Mouse (Mus musculus): Measurements from ENCODE around the gene Gm49630.
"Not testable (repeated sequence)": the region's sequence is repeated elsewhere in the genome, so short reads cannot be mapped to it uniquely, and the experiment has no call there.

Gene Gm49630

GRCm38 (mm10) chr17:7371879-7372278 lies at the start of gene Gm49630:
Gene Gm49630, minus strand, starts transcription at chr17:7371979.
- DNase-seq (ENCODE audit: low read depth, low spot score), result not testable (repeated sequence)

DNA sequence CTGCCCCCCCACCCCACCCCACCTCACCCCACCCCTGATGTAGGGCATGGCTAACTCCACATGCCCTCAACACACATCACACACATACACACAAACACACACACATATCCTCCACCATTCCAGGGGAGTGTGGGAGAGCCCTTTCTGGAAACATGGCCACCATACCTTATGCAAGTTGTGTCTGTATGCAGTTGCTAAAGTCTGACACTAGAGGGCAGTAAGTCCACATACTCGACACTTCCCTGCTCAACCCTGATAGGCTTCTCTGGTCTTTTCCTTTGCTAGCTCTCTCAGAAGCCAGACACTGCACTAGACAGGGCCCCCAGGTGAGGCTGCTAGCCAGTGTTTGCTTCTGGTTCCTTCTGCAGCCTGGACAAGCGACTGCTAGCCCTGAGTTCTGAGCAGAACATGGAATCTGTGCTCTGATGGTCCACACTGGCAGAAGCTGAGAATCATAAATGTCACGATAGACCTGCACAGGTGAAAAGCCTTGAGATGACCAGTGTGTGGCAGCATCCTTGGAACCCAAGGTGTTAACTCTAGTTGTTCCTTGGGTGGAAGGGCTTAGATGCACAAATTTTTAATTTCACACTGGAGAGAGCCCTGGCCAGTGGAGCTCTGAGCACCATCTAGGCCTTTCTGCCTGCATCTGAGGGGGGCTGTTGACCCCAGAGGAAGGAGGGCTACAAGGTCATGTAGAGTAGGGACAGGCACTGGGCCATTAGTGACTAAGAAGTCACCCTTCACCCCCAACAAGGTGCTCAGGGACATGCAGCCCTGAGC lies 48.6 kb upstream of the Gm49630 start:
- DNase-seq (ENCODE audit: low read depth, low spot score), result not testable (repeated sequence)

DNA sequence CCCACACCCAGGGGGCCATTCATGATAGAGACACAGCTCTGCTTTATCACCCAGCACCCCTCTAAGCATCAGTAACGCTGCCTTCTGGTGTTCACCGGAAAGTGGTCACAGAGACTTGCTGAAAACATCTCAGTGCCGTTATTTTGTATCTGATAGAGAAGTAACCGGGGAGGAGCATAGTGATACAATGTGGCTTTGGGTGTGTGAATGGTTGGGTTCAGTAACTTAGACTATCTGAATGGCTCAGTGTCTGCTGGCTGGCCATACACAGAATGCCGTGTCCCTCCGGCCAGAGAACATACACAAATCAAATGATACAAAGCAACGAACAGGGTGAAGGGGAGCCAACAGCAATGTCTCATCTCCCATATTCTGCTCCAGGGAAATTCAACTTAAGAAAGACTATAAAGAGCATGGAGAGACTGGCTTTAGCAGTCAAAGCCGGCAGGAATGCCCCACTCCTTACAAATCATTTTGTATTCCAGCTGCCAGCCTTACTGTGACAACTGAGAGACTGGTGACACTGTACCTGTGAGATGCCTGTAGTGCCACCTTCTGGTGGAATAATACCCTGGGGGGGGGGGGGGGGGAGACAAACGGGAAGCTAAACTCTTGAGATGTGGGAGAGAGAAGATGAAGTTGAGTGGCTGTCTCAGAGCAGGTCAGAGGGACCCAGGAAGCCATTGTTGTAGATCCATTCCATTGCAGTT lies 43.0 kb upstream of the Gm49630 start:
- not testable (repeated sequence) for DNase-seq (ENCODE audit: low read depth, low spot score)

GRCm38 (mm10) chr17:7413336-7413735 lies 41.6 kb upstream of the Gm49630 start:
- not testable (repeated sequence) for DNase-seq (ENCODE audit: low read depth, low spot score)

DNA sequence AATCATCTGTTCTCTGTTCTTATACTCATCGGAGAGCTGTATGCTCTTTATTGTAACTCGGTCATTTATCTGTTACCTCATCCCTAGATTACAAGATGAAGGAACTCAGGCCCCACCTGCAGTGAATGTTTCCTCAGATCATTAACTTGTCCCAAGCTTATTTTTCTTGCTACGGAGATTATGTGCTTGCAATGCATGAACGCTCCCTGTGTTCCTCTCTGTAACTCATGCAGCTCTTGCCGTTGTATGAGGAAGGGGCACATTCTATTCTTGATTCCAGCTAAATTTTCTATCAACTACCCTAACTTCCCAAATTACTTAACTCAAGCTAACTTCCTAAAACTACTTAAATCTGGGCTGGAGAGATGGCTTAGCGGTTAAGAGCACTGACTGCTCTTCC lies 28.0 kb upstream of the Gm49630 start:
- not testable (repeated sequence) for DNase-seq (ENCODE audit: low read depth, low spot score)

- not testable (repeated sequence) for DNase-seq (ENCODE audit: low read depth, low spot score)
These were observed 26.5 kb upstream of the Gm49630 start for GRCm38 (mm10) chr17:7398198-7398847.

DNA sequence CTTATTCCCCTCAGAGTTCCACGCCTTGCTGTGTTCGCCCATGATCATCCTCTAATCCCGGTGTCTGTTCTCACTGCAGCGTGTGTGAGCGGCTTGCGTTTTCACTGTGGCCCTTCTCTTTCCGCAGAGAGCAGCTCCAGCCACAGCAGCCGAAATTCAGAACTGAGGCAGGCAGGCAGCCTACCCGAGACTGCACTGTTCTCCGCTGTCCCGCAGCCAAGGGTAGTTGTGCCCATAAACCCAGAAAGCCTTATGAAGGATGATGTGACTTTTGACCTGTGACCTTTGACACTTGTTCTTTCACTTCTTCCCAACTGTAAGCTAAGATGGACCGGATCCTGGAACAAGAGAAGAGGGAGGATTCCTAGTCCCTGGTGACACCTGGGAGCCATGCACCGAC lies 25.3 kb upstream of the Gm49630 start:
- DNase-seq (ENCODE audit: low read depth, low spot score), result not testable (repeated sequence)

- not testable (repeated sequence) for DNase-seq (ENCODE audit: low read depth, low spot score)
These were observed 24.5 kb upstream of the Gm49630 start for GRCm38 (mm10) chr17:7396288-7396687.

DNA sequence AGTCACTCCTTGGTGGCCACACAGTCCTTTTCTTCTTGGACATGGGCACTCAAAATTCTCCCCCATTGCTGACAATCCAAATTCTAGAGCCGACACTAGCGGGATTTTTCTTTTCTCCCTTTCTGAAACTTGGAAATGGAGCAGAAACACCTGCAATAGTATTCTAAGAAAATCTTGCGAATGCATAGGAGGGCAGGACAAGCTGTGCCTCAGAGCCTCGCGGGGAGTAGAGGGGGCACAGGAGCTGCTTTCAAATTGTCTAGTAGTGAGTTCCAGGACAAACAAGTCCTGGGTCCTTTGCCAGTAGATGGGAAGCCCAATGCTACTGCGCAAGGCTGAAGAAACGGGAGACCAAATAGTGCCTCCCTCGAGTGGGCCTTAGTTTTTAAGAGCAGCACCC lies 23.9 kb upstream of the Gm49630 start:
- DNase-seq (ENCODE audit: low read depth, low spot score), result not testable (repeated sequence)

DNA sequence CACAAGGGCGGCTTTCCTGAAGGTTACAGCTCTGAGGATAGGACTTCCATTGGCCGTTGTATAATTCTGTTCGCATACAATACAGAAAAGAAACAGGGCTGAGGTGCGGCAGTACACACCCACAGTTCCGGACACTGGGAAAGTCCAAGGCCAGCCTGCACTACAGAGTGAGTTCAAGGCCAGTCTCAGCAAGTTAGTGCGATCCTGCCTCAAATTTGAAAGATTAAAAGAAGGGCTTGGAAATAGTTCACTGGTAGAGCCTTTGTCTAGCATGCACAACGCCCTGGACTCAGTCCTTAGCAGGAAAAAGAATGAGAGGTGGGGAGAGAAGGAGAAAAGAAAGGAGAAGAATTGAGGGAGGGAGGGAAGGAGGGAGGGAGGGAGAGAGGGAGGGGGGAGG lies 23.3 kb upstream of the Gm49630 start:
- not testable (repeated sequence) for DNase-seq (ENCODE audit: low read depth, low spot score)

GRCm38 (mm10) chr17:7389898-7390297 lies 18.1 kb upstream of the Gm49630 start:
- DNase-seq (ENCODE audit: low read depth, low spot score), result not testable (repeated sequence)

- DNase-seq (ENCODE audit: low read depth, low spot score), result not testable (repeated sequence)
These were observed 17.2 kb upstream of the Gm49630 start for GRCm38 (mm10) chr17:7388958-7389356.

GRCm38 (mm10) chr17:7388341-7388957 lies 16.7 kb upstream of the Gm49630 start:
- DNase-seq (ENCODE audit: low read depth, low spot score), result not testable (repeated sequence)

DNA sequence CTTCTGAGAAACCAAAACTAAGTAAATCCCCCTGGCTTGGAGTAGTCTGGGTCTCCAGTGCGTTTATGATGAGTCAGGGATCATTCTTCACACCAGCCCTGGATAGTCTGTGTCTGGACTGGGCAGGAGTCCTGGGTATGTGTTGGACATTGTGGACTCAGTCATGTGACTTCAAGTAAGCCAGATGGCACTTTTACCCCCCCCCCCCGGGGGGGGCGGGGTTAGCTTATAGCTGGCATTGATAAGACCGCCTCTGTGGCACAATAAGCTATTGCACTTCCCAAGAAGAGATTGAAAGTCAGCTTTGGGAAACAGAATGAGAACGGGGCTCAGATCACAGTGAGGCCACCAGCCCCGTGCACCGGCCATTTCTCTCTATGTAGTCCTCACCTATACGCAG lies 14.2 kb upstream of the Gm49630 start:
- DNase-seq (ENCODE audit: low read depth, low spot score), result not testable (repeated sequence)

DNA sequence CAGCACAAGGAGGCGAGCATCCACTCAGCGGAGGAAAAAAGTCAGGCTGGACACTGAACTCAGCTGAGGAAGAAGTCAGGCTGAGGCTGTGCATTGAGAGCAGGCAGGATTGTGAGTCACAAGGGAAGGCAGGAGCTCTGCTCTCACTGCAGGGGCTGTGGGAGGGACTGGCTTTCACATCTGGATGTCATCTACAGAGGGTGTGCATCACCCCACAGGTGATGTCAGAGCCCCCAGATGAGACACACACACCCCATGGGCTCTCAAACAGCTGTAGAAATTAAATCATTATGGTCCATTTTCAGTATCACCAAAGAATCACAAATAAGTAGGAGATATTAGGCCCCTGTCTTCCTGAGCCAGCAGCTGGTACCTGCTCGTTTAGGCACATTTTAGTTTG lies 13.6 kb upstream of the Gm49630 start, which contains the start of gene Unc93a2:
TSS of gene Unc93a2 (minus strand) at position 101 of the 400 bp plus-strand sequence.
- not testable (repeated sequence) for DNase-seq (ENCODE audit: low read depth, low spot score)

DNA sequence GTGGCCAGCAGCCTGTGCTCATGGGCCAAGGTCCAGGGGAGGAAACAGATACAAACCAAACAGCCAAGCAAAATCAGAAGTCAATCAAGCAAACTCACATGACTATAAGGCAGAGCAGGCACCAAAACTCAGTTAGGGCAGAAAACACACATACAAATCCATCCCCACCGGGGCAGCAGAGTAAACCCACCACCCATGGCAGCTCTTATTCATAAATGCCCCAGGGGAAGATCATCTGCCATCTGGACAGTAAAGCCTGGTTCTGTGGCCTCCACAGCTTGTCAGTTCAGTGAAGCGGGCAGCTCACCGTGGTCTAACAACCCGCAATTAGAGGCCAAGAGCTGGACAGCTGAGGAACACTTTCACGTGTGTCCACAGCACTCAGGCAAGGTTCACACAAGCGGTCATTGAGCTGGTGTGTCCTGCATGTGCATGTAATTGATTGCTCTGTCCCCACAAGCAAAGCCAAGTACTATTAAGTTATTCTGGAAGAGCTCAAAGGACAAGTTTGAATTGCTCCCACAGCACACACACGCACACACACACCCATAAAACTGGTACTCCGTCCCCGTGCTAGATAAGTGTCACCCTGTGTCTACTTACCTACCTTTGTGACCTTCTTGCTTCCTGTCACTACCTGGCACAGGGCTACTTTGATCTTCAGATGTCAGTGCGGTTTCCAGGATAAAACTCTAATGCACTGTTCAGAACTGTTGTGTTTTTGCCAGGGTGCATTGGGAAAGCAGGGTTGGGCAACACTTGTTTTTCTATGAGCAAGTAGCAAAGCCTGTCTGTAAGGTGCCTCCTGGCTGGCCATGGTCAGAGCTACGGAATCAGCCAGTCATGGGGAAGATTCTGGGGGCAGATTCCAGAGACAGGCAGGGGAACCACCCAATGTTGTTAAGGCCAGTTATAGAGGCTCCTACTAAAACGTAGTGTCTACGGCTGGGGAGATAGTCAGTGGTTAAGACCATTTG lies 11.7 kb upstream of the Gm49630 start:
- DNase-seq (ENCODE audit: low read depth, low spot score), result not testable (repeated sequence)

GRCm38 (mm10) chr17:7382711-7383110 lies 10.9 kb upstream of the Gm49630 start:
- DNase-seq (ENCODE audit: low read depth, low spot score), result not testable (repeated sequence)

DNA sequence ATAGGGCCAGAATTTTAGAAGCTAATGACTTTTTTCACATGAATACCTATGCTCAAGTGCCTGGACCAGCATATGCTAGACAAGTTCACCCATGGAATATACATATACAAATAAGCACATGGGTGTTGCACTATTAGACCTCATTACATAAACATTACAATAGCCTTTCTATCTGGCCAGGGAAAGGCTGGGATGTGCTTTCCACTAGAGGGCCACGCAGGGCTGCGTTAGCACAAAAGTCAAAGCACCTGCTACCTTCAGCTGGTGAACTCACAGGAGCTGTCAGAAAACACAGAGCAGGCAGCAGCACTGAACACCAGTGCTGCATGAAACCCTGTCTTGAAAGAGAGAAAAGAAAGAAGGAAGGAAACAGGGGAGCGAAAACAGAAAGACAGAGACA lies 6.1 kb upstream of the Gm49630 start:
- not testable (repeated sequence) for DNase-seq (ENCODE audit: low read depth, low spot score)

- DNase-seq (ENCODE audit: low read depth, low spot score), result not testable (repeated sequence)
These were observed 5.3 kb upstream of the Gm49630 start for GRCm38 (mm10) chr17:7376951-7377700.

GRCm38 (mm10) chr17:7369401-7369800 lies 2.4 kb downstream of the Gm49630 start:
- DNase-seq (ENCODE audit: low read depth, low spot score), result not testable (repeated sequence)

Measured in embryo, embryonic 11.5 days (tissue).